Mouse (Mus musculus) thymus, adult 2 months (tissue): Measurements from ENCODE around the gene Ptch2.

Source experiments
- CTCF ChIP-seq: fragments of 200-500 bp; IDR thresholded peaks from 2 replicates; pipeline ENCODE4 v1.5.1; 2012; ENCODE audit warnings: mild to moderate bottlenecking, control low read depth, low read length, moderate library complexity, borderline replicate concordance; ENCODE audit not compliant: control insufficient read depth, poor library complexity, insufficient read depth; ENCODE audit errors: extremely low read depth
- POLR2A ChIP-seq: fragments of 200-500 bp; IDR thresholded peaks from 2 replicates; pipeline ENCODE4 v1.6.1; 2012; ENCODE audit warnings: mild to moderate bottlenecking, low read length, control low read depth, moderate library complexity; ENCODE audit not compliant: control insufficient read depth, poor library complexity, insufficient read depth; ENCODE audit errors: extremely low read depth

- TF ChIP-seq CTCF (no peak), POLR2A (no peak)
These were observed 19.7 kb downstream of the Ptch2 start for GRCm38 (mm10) chr4:117115592-117115991.
